Mouse (Mus musculus): ENCODE results near the gene Fbxl22. TPM values are rescaled to one million over a fixed set of nuclear protein-coding genes. Genes with fewer than 3 reads are reported as not detected.

The Fbxl22 gene
- polyA plus RNA-seq, 1 experiment from 2014 or later, result 2.0 TPM

DNA sequence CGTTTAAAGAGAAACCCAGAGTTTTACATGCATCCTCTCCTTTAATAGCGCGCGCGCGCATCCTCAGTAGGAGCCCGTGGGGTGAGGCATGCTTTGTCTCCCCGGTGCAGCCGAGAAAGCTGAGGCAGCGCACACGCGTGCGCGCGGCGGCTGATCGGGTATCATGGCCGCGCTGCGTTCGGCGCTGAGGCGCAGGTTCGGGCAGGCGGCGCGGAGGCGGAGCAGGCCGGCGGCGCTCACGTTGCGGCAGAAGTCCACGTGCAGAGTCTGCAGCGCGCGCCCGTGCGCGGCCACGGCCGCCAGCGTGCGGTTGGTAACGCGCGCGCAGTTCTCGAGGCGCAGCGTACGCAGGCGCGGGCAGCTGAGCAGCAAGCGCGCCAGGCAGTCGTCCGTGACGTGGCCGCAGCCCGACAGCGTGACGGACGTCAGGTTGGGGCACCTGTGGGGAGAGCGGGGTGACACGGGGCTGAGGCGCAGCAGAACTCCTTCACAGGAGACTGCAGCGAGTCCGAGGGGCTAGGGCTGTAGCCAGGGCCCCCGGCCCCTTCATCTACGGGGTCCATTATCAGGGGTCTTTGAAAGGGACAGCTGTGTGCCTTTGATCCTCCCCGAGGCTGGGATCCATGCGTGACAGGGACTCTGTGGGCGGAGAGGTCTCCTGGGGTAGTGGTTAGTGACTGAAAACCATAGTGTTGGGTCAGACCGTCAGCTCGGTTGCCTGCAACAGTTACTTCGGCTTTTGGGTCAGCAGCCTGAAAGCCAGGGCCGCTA lies 2.6 kb downstream of the Fbxl22 start:
- H3K4me3 ChIP-seq (ENCODE audit: low read depth, low read length), result peak overlapping the region; percentile 53
- ATAC-seq (ENCODE audit: low FRiP score) (peak; percentile 90), DNase-seq (ENCODE audit: low spot score) (peak; percentile 97)
- peaks cover 7% of the 10 kb centered on the region; the same call in 1 of the 2 replicates for H3K36me3 ChIP-seq (ENCODE audit: control insufficient read depth, insufficient read depth, low read length)
- H3K4me1 ChIP-seq (replicated peaks; ENCODE audit: control insufficient read depth, insufficient read depth, low read length), result no peaks in the 10 kb centered on the region
- peak overlapping the region; percentile 77 for H3K9ac ChIP-seq (ENCODE audit: low read depth, low read length)
- H3K4me2 ChIP-seq (replicated peaks; ENCODE audit: low read depth, low read length), result peak overlapping the region; percentile 87
- H3K9me3 ChIP-seq (ENCODE audit: control insufficient read depth, low read length), result no peaks in the 10 kb centered on the region
- under 1% methylated on average over 70 of the region's 78 CpGs for WGBS
- no peaks in the 10 kb centered on the region for H3K27me3 ChIP-seq (ENCODE audit: control insufficient read depth, insufficient read depth, low read length)
- peak overlapping the region; percentile 92 for H3K27ac ChIP-seq (ENCODE audit: low read depth, low read length)

DNA sequence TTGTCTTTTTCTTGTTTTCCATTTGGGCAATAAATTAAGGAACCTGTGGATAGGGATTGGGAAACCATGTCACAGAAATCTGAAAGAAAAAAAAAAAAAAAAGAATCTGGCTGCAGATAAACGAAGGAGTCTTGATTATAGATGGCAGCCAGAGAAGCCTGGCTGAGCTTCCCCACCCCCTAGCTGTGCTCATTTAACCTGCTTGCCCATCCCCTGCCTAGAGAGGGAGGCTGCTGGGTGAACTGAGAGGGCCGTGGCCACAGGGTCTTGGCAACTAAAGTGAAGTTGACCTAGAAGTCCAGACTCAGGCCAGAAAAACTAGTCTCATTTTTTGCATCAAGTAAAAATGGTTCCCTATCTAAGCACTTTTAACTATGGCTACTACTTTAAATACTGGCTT lies 3.4 kb downstream of the Fbxl22 start:
- Histone ChIP-seq H3K9ac (ENCODE audit: low read depth, low read length) (peak overlapping the region; percentile 77), H3K4me2 (replicated peaks; ENCODE audit: low read depth, low read length) (peak overlapping the region; percentile 87), H3K27ac (ENCODE audit: low read depth, low read length) (peak overlapping the region; percentile 92), H3K4me3 (ENCODE audit: low read depth, low read length) (peak overlapping the region; percentile 53), H3K4me1 (replicated peaks; ENCODE audit: control insufficient read depth, insufficient read depth, low read length) (no peaks in the 10 kb centered on the region), H3K9me3 (ENCODE audit: control insufficient read depth, low read length) (no peaks in the 10 kb centered on the region), H3K27me3 (ENCODE audit: control insufficient read depth, insufficient read depth, low read length) (no peaks in the 10 kb centered on the region), H3K36me3 (ENCODE audit: control insufficient read depth, insufficient read depth, low read length) (peaks cover 4% of the 10 kb centered on the region; the same call in 1 of the 2 replicates)
- whole genome bisulfite sequencing, result 0% methylated on average over 2 of the region's 2 CpGs
- DNase-seq (ENCODE audit: low spot score) (peak; percentile 43), ATAC-seq (ENCODE audit: low FRiP score) (no peak)

DNA sequence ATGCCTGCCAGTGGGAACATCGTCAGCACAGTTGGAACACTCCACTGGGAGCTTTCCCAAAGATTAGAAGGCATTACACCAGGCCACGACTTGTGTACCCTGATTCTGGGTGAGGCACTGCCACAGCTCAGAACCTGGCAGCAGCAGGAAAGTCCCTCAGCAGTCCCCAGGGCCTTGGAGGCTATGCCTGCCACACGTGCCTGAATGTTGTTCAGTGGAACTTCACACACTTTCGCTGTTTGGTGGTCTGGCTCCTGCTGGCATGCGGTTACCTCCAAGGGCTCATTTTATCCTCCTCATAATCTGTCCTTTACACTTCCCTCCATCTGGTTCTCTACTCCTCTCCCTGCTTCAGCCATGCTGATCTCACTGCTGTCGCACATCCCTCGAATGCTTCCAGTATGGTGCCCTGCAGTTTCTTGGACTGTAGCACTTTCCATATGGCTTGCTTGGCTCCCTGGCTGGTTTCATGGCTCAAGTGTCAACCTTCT lies 4.0 kb downstream of the Fbxl22 start:
- DNase-seq (ENCODE audit: low spot score), result peak; percentile 12
- Histone ChIP-seq H3K9ac (ENCODE audit: low read depth, low read length) (peak overlapping the region; percentile 25; the same call in 1 of the 2 replicates), H3K4me3 (ENCODE audit: low read depth, low read length) (no peak overlapping the region), H3K27me3 (ENCODE audit: control insufficient read depth, insufficient read depth, low read length) (no peaks in the 10 kb centered on the region), H3K4me2 (replicated peaks; ENCODE audit: low read depth, low read length) (no peak overlapping the region), H3K27ac (ENCODE audit: low read depth, low read length) (peak overlapping the region; percentile 48; the same call in 1 of the 2 replicates), H3K9me3 (ENCODE audit: control insufficient read depth, low read length) (no peaks in the 10 kb centered on the region), H3K36me3 (ENCODE audit: control insufficient read depth, insufficient read depth, low read length) (0 out of 2 replicates have a peak, but pooled peaks cover 2% of the 10 kb centered on the region), H3K4me1 (replicated peaks; ENCODE audit: control insufficient read depth, insufficient read depth, low read length) (0 out of 2 replicates have a peak, but pooled peaks cover 2% of the 10 kb centered on the region)
- no peak for ATAC-seq (ENCODE audit: low FRiP score)
- 76% methylated on average over 7 of the region's 7 CpGs for WGBS

DNA sequence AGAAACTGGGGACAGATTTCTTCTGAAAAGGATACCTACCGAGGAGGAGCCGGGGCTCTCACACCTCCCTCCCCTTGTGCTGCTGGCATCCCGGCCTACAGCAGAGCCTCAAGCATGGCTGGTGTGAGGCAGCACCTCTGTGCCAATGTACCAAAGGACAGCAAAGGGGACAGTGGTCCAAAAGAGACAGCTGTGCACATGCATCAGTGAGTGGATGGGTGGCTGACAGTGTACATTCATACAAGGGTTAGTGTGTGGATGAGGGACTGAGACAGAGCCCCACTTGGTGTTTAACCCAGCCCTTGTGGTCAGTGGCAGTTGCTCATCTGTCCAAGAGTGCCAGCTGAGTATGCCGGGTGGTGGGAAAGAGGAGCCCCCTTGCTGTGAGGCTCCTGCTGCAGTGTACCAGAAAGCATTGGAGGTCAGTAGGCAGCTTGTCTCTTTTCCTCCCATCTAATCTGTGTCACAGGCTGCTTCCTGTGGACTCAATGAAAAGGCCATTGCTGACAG lies 5.4 kb downstream of the Fbxl22 start:
- H3K9ac ChIP-seq (ENCODE audit: low read depth, low read length), result no peak overlapping the region
- ATAC-seq (ENCODE audit: low FRiP score) (no peak), DNase-seq (ENCODE audit: low spot score) (no peak)
- 0 out of 2 replicates have a peak, but pooled peaks cover 2% of the 10 kb centered on the region for H3K36me3 ChIP-seq (ENCODE audit: control insufficient read depth, insufficient read depth, low read length)
- H3K4me3 ChIP-seq (ENCODE audit: low read depth, low read length), result no peak overlapping the region
- no peaks in the 10 kb centered on the region for H3K9me3 ChIP-seq (ENCODE audit: control insufficient read depth, low read length)
- 71% methylated on average over 4 of the region's 4 CpGs for WGBS
- H3K27me3 ChIP-seq (ENCODE audit: control insufficient read depth, insufficient read depth, low read length), result no peaks in the 10 kb centered on the region
- H3K27ac ChIP-seq (ENCODE audit: low read depth, low read length), result no peak overlapping the region
- 0 out of 2 replicates have a peak, but pooled peaks cover 4% of the 10 kb centered on the region for H3K4me1 ChIP-seq (replicated peaks; ENCODE audit: control insufficient read depth, insufficient read depth, low read length)
- no peak overlapping the region for H3K4me2 ChIP-seq (replicated peaks; ENCODE audit: low read depth, low read length)

DNA sequence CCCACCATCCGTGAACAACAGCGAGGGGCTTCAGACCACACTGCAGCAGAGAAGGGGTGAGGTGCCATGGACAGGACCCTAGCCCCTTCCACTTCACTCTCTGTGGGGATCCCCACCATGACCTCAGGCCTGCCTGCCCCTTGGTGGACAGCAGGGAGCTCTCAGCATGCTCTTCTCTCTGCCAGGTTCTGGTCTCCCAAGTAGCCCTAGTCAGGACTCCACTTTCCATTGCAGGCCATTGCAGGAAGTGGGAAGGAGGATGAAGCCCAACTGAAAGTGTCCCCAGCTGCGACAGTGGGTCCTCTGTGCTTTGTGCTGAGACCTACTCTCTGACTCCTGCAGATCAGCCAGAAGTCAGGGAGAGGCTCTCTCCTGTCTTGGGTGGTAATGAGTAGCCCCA lies 6.7 kb downstream of the Fbxl22 start:
- Histone ChIP-seq H3K4me3 (ENCODE audit: low read depth, low read length) (no peak overlapping the region), H3K27me3 (ENCODE audit: control insufficient read depth, insufficient read depth, low read length) (no peaks in the 10 kb centered on the region), H3K36me3 (ENCODE audit: control insufficient read depth, insufficient read depth, low read length) (0 out of 2 replicates have a peak, but pooled peaks cover 2% of the 10 kb centered on the region), H3K9me3 (ENCODE audit: control insufficient read depth, low read length) (no peaks in the 10 kb centered on the region), H3K4me1 (replicated peaks; ENCODE audit: control insufficient read depth, insufficient read depth, low read length) (0 out of 2 replicates have a peak, but pooled peaks cover 4% of the 10 kb centered on the region), H3K27ac (ENCODE audit: low read depth, low read length) (no peak overlapping the region), H3K9ac (ENCODE audit: low read depth, low read length) (no peak overlapping the region), H3K4me2 (replicated peaks; ENCODE audit: low read depth, low read length) (no peak overlapping the region)
- no peak for DNase-seq (ENCODE audit: low spot score)
- no peak for ATAC-seq (ENCODE audit: low FRiP score)
- 91% methylated on average over 3 of the region's 3 CpGs for WGBS

DNA sequence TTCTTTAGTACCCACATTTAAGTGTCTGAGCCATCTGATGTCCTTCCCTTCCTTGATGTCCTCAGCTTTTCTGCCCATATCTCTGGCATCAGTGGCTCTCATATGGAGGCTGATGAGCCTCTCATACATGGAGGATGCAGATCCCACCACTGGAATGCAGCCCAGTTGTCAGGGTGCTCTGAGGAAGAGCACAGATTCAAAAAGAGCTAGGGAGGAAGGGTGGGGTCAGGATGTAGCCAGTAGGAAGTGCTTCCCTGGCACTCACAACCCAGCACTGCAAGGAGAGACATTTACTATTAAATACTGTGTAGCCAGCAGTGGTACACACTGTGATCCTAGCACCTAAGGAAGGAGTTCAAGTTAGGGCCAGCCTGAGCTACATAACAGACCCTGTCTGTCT lies 8.0 kb downstream of the Fbxl22 start:
- H3K27me3 ChIP-seq (ENCODE audit: control insufficient read depth, insufficient read depth, low read length), result no peaks in the 10 kb centered on the region
- H3K36me3 ChIP-seq (ENCODE audit: control insufficient read depth, insufficient read depth, low read length), result peaks cover 4% of the 10 kb centered on the region; the same call in 1 of the 2 replicates
- ATAC-seq (ENCODE audit: low FRiP score) (no peak), DNase-seq (ENCODE audit: low spot score) (peak; percentile 7)
- H3K9me3 ChIP-seq (ENCODE audit: control insufficient read depth, low read length), result no peaks in the 10 kb centered on the region
- H3K27ac ChIP-seq (ENCODE audit: low read depth, low read length), result peak overlapping the region; percentile 43
- H3K4me2 ChIP-seq (replicated peaks; ENCODE audit: low read depth, low read length), result no peak overlapping the region
- no peak overlapping the region for H3K4me3 ChIP-seq (ENCODE audit: low read depth, low read length)
- 0 out of 2 replicates have a peak, but pooled peaks cover 4% of the 10 kb centered on the region for H3K4me1 ChIP-seq (replicated peaks; ENCODE audit: control insufficient read depth, insufficient read depth, low read length)
- H3K9ac ChIP-seq (ENCODE audit: low read depth, low read length), result no peak overlapping the region

DNA sequence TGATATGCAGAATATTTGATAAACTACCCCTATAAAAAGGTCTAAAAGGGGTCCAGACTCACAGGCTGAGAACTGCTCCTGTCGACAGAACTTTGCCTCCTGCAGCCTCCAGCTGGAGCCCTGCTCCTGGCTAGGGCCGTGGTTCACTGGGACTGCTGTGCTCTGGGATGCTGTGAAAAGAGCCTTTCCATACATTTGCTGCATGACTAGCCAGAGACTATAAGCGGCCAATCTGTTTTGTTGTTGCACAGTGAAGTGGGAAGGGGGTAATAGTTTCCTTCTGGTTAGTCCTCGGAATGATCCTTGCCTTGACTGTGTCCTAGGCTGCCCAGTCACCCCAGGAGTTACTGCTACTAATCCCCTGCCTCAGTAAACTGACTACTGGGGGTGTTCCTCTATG lies 8.4 kb downstream of the Fbxl22 start:
- Histone ChIP-seq H3K27me3 (ENCODE audit: control insufficient read depth, insufficient read depth, low read length) (no peaks in the 10 kb centered on the region), H3K36me3 (ENCODE audit: control insufficient read depth, insufficient read depth, low read length) (peaks cover 6% of the 10 kb centered on the region; the same call in 1 of the 2 replicates), H3K4me2 (replicated peaks; ENCODE audit: low read depth, low read length) (no peak overlapping the region), H3K9ac (ENCODE audit: low read depth, low read length) (no peak overlapping the region), H3K4me3 (ENCODE audit: low read depth, low read length) (no peak overlapping the region), H3K9me3 (ENCODE audit: control insufficient read depth, low read length) (no peaks in the 10 kb centered on the region), H3K4me1 (replicated peaks; ENCODE audit: control insufficient read depth, insufficient read depth, low read length) (0 out of 2 replicates have a peak, but pooled peaks cover 4% of the 10 kb centered on the region), H3K27ac (ENCODE audit: low read depth, low read length) (peak overlapping the region; percentile 72)
- peak; percentile 70 for DNase-seq (ENCODE audit: low spot score)
- ATAC-seq (ENCODE audit: low FRiP score), result peak; percentile 85
- WGBS, result 23% methylated on average over 4 of the region's 4 CpGs

DNA sequence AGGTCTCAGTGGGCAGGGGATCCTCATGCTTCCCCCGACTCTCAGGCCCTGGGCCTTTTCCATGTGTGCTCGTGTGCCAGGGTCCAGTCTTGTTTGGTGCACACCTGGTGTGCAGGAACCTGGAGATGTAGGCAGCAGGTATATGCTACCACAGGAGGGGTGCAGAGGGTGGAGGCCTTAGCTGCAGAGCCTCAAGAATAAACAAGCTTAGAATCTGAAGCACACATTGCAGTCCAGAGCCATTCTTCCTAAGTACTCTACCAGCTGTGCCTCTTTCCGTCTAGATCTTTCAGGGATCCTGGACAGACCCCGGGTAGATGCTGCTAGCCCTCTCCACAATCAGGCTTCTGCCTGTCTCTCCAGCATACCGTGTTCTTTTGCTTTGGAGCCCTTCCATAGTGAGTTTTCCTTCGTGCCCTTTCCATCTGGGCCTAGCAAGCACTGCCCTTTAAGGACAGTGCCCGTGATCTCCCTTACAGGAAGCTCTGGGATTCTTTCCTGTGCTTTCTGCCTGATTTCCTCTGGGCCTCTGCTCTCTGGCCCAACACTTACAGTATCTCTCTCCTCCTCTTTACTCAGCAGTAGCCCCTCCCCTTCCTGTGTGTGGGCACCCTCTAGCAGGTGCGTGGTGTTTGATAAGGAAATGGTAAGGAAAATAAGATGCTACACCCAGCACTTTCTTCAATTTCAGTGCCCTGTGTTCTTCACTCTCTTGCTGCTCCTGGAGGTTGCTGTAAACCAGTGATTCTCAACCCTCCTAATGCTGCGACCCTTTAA lies 9.1 kb downstream of the Fbxl22 start:
- DNase-seq (ENCODE audit: low spot score) (no peak), ATAC-seq (ENCODE audit: low FRiP score) (0 out of 2 replicates have a peak, but pooled peaks have one; percentile 32)
- 0 out of 2 replicates have a peak overlapping the region, but pooled peaks have one; percentile 24 for H3K9ac ChIP-seq (ENCODE audit: low read depth, low read length)
- H3K36me3 ChIP-seq (ENCODE audit: control insufficient read depth, insufficient read depth, low read length), result peaks cover 10% of the 10 kb centered on the region
- H3K27ac ChIP-seq (ENCODE audit: low read depth, low read length), result peak overlapping the region; percentile 72
- H3K27me3 ChIP-seq (ENCODE audit: control insufficient read depth, insufficient read depth, low read length), result no peaks in the 10 kb centered on the region
- H3K4me3 ChIP-seq (ENCODE audit: low read depth, low read length), result no peak overlapping the region
- no peak overlapping the region for H3K4me2 ChIP-seq (replicated peaks; ENCODE audit: low read depth, low read length)
- WGBS, result 58% methylated on average over 9 of the region's 9 CpGs
- H3K4me1 ChIP-seq (replicated peaks; ENCODE audit: control insufficient read depth, insufficient read depth, low read length), result 0 out of 2 replicates have a peak, but pooled peaks cover 4% of the 10 kb centered on the region
- no peaks in the 10 kb centered on the region for H3K9me3 ChIP-seq (ENCODE audit: control insufficient read depth, low read length)

Data from hindbrain, embryonic 11.5 days (tissue).